In the genomic region with DNA sequence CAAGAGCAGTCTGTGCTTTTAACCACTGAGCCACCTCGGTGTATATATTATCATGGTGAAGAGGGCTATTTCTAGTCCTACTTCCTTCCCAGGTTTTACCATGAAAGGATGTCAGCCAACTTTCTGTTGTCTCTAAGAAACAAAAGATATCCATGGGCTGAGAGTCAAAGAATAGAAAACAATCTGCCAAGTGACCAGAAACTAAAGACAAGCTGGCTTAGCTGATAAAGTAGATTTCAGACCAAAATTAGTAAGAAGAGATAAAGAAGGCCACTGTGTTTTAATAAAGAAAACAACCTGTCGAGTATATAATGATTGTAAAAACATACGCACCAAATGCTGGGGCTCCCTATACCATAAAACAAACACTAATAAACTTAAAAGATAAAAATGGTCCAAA, we compare ENCODE assay signal across 27 mouse cellular contexts. TPM values are rescaled to one million over a fixed set of nuclear protein-coding genes. Genes with fewer than 3 reads are reported as not detected.
DNase-seq lines count a peak whose midpoint lies in the region; ATAC-seq and TF ChIP-seq lines count a peak whose summit lies in the region.
"Had no signal": no experiment of that assay in that cellular context is flagged by ENCODE, and none has a peak within 500 bp of the region (broad histone marks: within the 10 kb centered on the region; RNA-seq: fewer than 3 reads in every experiment).

No protein-coding gene starts in this region.

- DNase-seq in heart, adult 2 months = no peak
- no peak for DNase-seq in heart, adult 18-20 months
- no peak for DNase-seq in liver, postnatal 0 days
- DNase-seq in liver, embryonic 11.5 days (ENCODE audit: low spot score) = no peak
- DNase-seq: adrenal gland, adult 2 months; adrenal gland, postnatal 10 days; adrenal gland, postnatal 25 days; B cell, adult 2 months; cerebellum, adult 11 months; cerebellum, adult 18-20 months; cerebellum, adult 8-10 months; cerebellum, adult 9-11 months; cerebellum, postnatal 14 days; cerebellum, postnatal 36 days; embryo, embryonic 11 days had no signal

- ATAC-seq in heart, embryonic 11.5 days (replicated peaks; ENCODE audit: insufficient number of reproducible peaks, low FRiP score, low TSS enrichment) = no peak
- ATAC-seq in heart, embryonic 16.5 days (replicated peaks; ENCODE audit: extremely low read depth, insufficient read depth, low FRiP score) = no peak
- no peak for ATAC-seq in liver, postnatal 0 days
- ATAC-seq in liver, embryonic 11.5 days (replicated peaks; ENCODE audit: low FRiP score) = no peak
- ATAC-seq: CD4-positive, CD25-positive, alpha-beta regulatory T cell, adult 4 months; forebrain, embryonic 14.5 days; forebrain, embryonic 16.5 days had no signal

- no peak overlapping the region for H3K4me3 ChIP-seq in heart, adult 2 months
- no peak overlapping the region for H3K4me3 ChIP-seq in heart, embryonic 11.5 days (ENCODE audit: low read depth, low read length)
- no peak overlapping the region for H3K4me3 ChIP-seq in heart, embryonic 16.5 days (ENCODE audit: low read length)
- H3K4me3 ChIP-seq in liver, postnatal 0 days (ENCODE audit: low read depth, low read length) = no peak overlapping the region
- no peak overlapping the region for H3K4me3 ChIP-seq in liver, embryonic 11.5 days (ENCODE audit: low read depth, low read length)
- H3K4me3 ChIP-seq: embryonic facial prominence, embryonic 13.5 days; embryonic facial prominence, embryonic 15.5 days; erythroblast, embryonic 14.5 days; forebrain, embryonic 10.5 days; forebrain, embryonic 12.5 days had no signal

- no peak for TF ChIP-seq EP300 in heart, adult 2 months (IDR thresholded peaks at IDR 0.05; ENCODE audit: insufficient read depth, low read depth, low read length)
- 0 out of 2 replicates have a peak, but pooled peaks have one; percentile 20 for TF ChIP-seq EP300 in liver, postnatal 0 days (IDR thresholded peaks at IDR 0.05; ENCODE audit: low read depth)

- no peaks in the 10 kb centered on the region for H3K36me3 ChIP-seq in heart, adult 2 months (ENCODE audit: control insufficient read depth, insufficient read depth, low read length)
- no peaks in the 10 kb centered on the region for H3K36me3 ChIP-seq in heart, embryonic 11.5 days (ENCODE audit: control insufficient read depth, insufficient read depth, low read length)
- no peaks in the 10 kb centered on the region for H3K36me3 ChIP-seq in heart, embryonic 16.5 days (ENCODE audit: control insufficient read depth, insufficient read depth)
- H3K36me3 ChIP-seq in liver, postnatal 0 days (replicated peaks; ENCODE audit: insufficient read depth, low read length) = no peaks in the 10 kb centered on the region
- no peaks in the 10 kb centered on the region for H3K36me3 ChIP-seq in liver, embryonic 11.5 days (ENCODE audit: control insufficient read depth, insufficient read depth, low read length)
- H3K36me3 ChIP-seq: embryonic facial prominence, embryonic 13.5 days; embryonic facial prominence, embryonic 15.5 days; forebrain, embryonic 10.5 days; forebrain, embryonic 12.5 days; G1E had no signal

- H3K4me2 ChIP-seq in heart, embryonic 11.5 days = no peak overlapping the region
- no peak overlapping the region for H3K4me2 ChIP-seq in heart, embryonic 16.5 days (ENCODE audit: low read depth, low read length)
- H3K4me2 ChIP-seq in liver, postnatal 0 days (ENCODE audit: low read depth, low read length) = no peak overlapping the region
- H3K4me2 ChIP-seq in liver, embryonic 11.5 days = no peak overlapping the region
- H3K4me2 ChIP-seq: embryonic facial prominence, embryonic 13.5 days; embryonic facial prominence, embryonic 15.5 days; forebrain, embryonic 12.5 days had no signal

- no peak for TF ChIP-seq CTCF in heart, adult 2 months (IDR thresholded peaks at IDR 0.05)
- TF ChIP-seq CTCF in liver, postnatal 0 days (IDR thresholded peaks at IDR 0.05; ENCODE audit: low read depth) = no peak

- H3K9me3 ChIP-seq in heart, embryonic 11.5 days (replicated peaks; ENCODE audit: control insufficient read depth, low read length) = no peaks in the 10 kb centered on the region
- no peaks in the 10 kb centered on the region for H3K9me3 ChIP-seq in heart, embryonic 16.5 days (replicated peaks; ENCODE audit: control insufficient read depth, low read length)
- H3K9me3 ChIP-seq in liver, postnatal 0 days (ENCODE audit: low read length) = no peaks in the 10 kb centered on the region
- H3K9me3 ChIP-seq in liver, embryonic 11.5 days (ENCODE audit: control insufficient read depth, low read length) = no peaks in the 10 kb centered on the region
- H3K9me3 ChIP-seq: embryonic facial prominence, embryonic 13.5 days; embryonic facial prominence, embryonic 15.5 days; forebrain, embryonic 10.5 days; forebrain, embryonic 12.5 days; G1E had no signal

- peak overlapping the region; percentile 45; the same call in 1 of the 2 replicates for H3K27ac ChIP-seq in heart, adult 2 months
- no peak overlapping the region for H3K27ac ChIP-seq in heart, embryonic 11.5 days (ENCODE audit: low read depth, low read length)
- peak overlapping the region; percentile 51; the same call in 1 of the 2 replicates for H3K27ac ChIP-seq in heart, embryonic 16.5 days (ENCODE audit: low read length)
- H3K27ac ChIP-seq in liver, postnatal 0 days (ENCODE audit: low read depth) = no peak overlapping the region
- H3K27ac ChIP-seq in liver, embryonic 11.5 days (ENCODE audit: low read depth, low read length) = no peak overlapping the region
- H3K27ac ChIP-seq: embryonic facial prominence, embryonic 13.5 days; embryonic facial prominence, embryonic 15.5 days; forebrain, embryonic 10.5 days; forebrain, embryonic 12.5 days had no signal

- peaks cover 2% of the 10 kb centered on the region for H3K4me1 ChIP-seq in heart, adult 2 months (ENCODE audit: control insufficient read depth, insufficient read depth, low read length)
- peaks cover 8% of the 10 kb centered on the region for H3K4me1 ChIP-seq in heart, embryonic 11.5 days (ENCODE audit: control insufficient read depth, insufficient read depth, low read length)
- H3K4me1 ChIP-seq in heart, embryonic 16.5 days (ENCODE audit: control insufficient read depth, insufficient read depth, low read length) = peaks cover 2% of the 10 kb centered on the region
- H3K4me1 ChIP-seq in liver, postnatal 0 days (ENCODE audit: insufficient read depth) = no peaks in the 10 kb centered on the region
- H3K4me1 ChIP-seq in liver, embryonic 11.5 days (replicated peaks; ENCODE audit: control insufficient read depth, insufficient read depth, low read length) = 0 out of 2 replicates have a peak, but pooled peaks cover 3% of the 10 kb centered on the region
- H3K4me1 ChIP-seq: embryonic facial prominence, embryonic 13.5 days; embryonic facial prominence, embryonic 15.5 days; forebrain, embryonic 10.5 days; forebrain, embryonic 12.5 days had no signal

- no peak for TF ChIP-seq POLR2A in heart, adult 2 months (IDR thresholded peaks at IDR 0.05; ENCODE audit: insufficient read depth, low read depth, low read length)

- WGBS in heart, adult 2 months = 32% methylated on average over 3 of the region's 3 CpGs
- 59% methylated on average over 3 of the region's 3 CpGs for WGBS in heart, embryonic 11.5 days (ENCODE audit: insufficient replicate concordance)
- 52% methylated on average over 3 of the region's 3 CpGs for WGBS in heart, embryonic 16.5 days
- 54% methylated on average over 3 of the region's 3 CpGs for WGBS in liver, postnatal 0 days (ENCODE audit: insufficient replicate concordance)
- WGBS in liver, embryonic 11.5 days = 67% methylated on average over 3 of the region's 3 CpGs

- no peak overlapping the region for H3K9ac ChIP-seq in heart, adult 2 months (ENCODE audit: low read depth, low read length)
- H3K9ac ChIP-seq in heart, embryonic 11.5 days (ENCODE audit: low read depth, low read length) = no peak overlapping the region
- no peak overlapping the region for H3K9ac ChIP-seq in heart, embryonic 16.5 days (ENCODE audit: low read length)
- H3K9ac ChIP-seq in liver, postnatal 0 days (replicated peaks) = no peak overlapping the region
- no peak overlapping the region for H3K9ac ChIP-seq in liver, embryonic 11.5 days (ENCODE audit: low read depth, low read length)
- H3K9ac ChIP-seq: embryonic facial prominence, embryonic 13.5 days; embryonic facial prominence, embryonic 15.5 days; forebrain, embryonic 12.5 days had no signal

- H3K79me2 ChIP-seq in heart, adult 2 months (replicated peaks; ENCODE audit: control insufficient read depth, insufficient read depth, low read length) = no peaks in the 10 kb centered on the region

- intact Hi-C loops in heart, adult 2 months (cut with DNase I) = no loop called here

- no peaks in the 10 kb centered on the region for H3K27me3 ChIP-seq in heart, adult 2 months (ENCODE audit: control insufficient read depth, insufficient read depth, low read length)
- H3K27me3 ChIP-seq in heart, embryonic 11.5 days (ENCODE audit: control insufficient read depth, insufficient read depth, low read length) = no peaks in the 10 kb centered on the region
- no peaks in the 10 kb centered on the region for H3K27me3 ChIP-seq in heart, embryonic 16.5 days (ENCODE audit: control insufficient read depth, insufficient read depth, low read length)
- no peaks in the 10 kb centered on the region for H3K27me3 ChIP-seq in liver, postnatal 0 days (ENCODE audit: insufficient read depth, low read length)
- no peaks in the 10 kb centered on the region for H3K27me3 ChIP-seq in liver, embryonic 11.5 days (replicated peaks; ENCODE audit: control insufficient read depth, insufficient read depth, low read length)
- H3K27me3 ChIP-seq: CH12.LX; embryonic facial prominence, embryonic 13.5 days; embryonic facial prominence, embryonic 15.5 days; forebrain, embryonic 12.5 days had no signal

RNA-seq across cellular contexts. Expression of gene Fam207a, which starts 38.7 kb away (rescaled TPM):
- 10 to 100 TPM in 1 of 2 experiments, 1 to 10 TPM in 1; 8.2 to 10.3 TPM for total RNA-seq in heart, adult 2 months (2021)
- 10.4 and 11.1 TPM in 2 replicates for polyA plus RNA-seq in heart, adult 2 months (2012; rRNA removed)
- polyA plus RNA-seq in heart, embryonic 11.5 days (2014; fragmentation: Nextera tagmentation; extraction: Ambion mirVana) = 26.2 and 28.1 TPM in 2 replicates
- polyA plus RNA-seq in heart, embryonic 16.5 days (2015; fragmentation: Nextera tagmentation; extraction: Ambion mirVana) = 23.2 and 24.5 TPM in 2 replicates
- 10 to 100 TPM in 1 of 2 experiments, 1 to 10 TPM in 1; 8.3 to 10.5 TPM for total RNA-seq in heart, adult 18-20 months (2021)
- polyA plus RNA-seq in liver, postnatal 0 days (2015; fragmentation: Nextera tagmentation; extraction: Ambion mirVana) = 14.8 and 15.5 TPM in 2 replicates
- 42.6 and 47.4 TPM in 2 replicates for polyA plus RNA-seq in liver, embryonic 11.5 days (2014; fragmentation: Nextera tagmentation; extraction: Ambion mirVana)

RNA-seq across cellular contexts. Expression of gene Itgb2, which starts 53.1 kb away (rescaled TPM):
- 10 to 100 TPM in 1 of 2 experiments, 1 to 10 TPM in 1; 7.1 to 11.2 TPM for total RNA-seq in heart, adult 2 months (2021)
- 6.0 and 11.6 TPM in 2 replicates for polyA plus RNA-seq in heart, adult 2 months (2012; rRNA removed)
- polyA plus RNA-seq in heart, embryonic 11.5 days (2014; fragmentation: Nextera tagmentation; extraction: Ambion mirVana) = 2.3 and 2.4 TPM in 2 replicates
- polyA plus RNA-seq in heart, embryonic 16.5 days (2015; fragmentation: Nextera tagmentation; extraction: Ambion mirVana) = 4.7 and 8.7 TPM in 2 replicates
- total RNA-seq in heart, adult 18-20 months (2021) = 1 to 10 TPM; 6.8 to 7.9 TPM
- polyA plus RNA-seq in liver, postnatal 0 days (2015; fragmentation: Nextera tagmentation; extraction: Ambion mirVana) = 18.7 and 23.1 TPM in 2 replicates
- polyA plus RNA-seq in liver, embryonic 11.5 days (2014; fragmentation: Nextera tagmentation; extraction: Ambion mirVana) = 18.6 and 19.1 TPM in 2 replicates

RNA-seq across cellular contexts. Expression of gene Adarb1, which starts 58.8 kb away (rescaled TPM):
- 10 to 100 TPM; 17.1 to 17.2 TPM for total RNA-seq in heart, adult 2 months (2021)
- polyA plus RNA-seq in heart, adult 2 months (2012; rRNA removed) = 11.4 and 17.2 TPM in 2 replicates
- polyA plus RNA-seq in heart, embryonic 11.5 days (2014; fragmentation: Nextera tagmentation; extraction: Ambion mirVana) = 8.7 and 8.8 TPM in 2 replicates
- polyA plus RNA-seq in heart, embryonic 16.5 days (2015; fragmentation: Nextera tagmentation; extraction: Ambion mirVana) = 11.7 and 15.3 TPM in 2 replicates
- 10 to 100 TPM; 12.2 to 12.7 TPM for total RNA-seq in heart, adult 18-20 months (2021)
- 1.8 TPM in 2 replicates for polyA plus RNA-seq in liver, postnatal 0 days (2015; fragmentation: Nextera tagmentation; extraction: Ambion mirVana)
- polyA plus RNA-seq in liver, embryonic 11.5 days (2014; fragmentation: Nextera tagmentation; extraction: Ambion mirVana) = 3.5 and 4.5 TPM in 2 replicates
- polyA plus RNA-seq: erythroblast, embryonic 14.5 days; G1E had no signal

Comparison
In these comparisons a context has a peak if more than half of its experiments do, and no peak if none do; other contexts are left out.
1. H3K27ac ChIP-seq: peak in heart, adult 2 months (single experiment) and heart, embryonic 16.5 days (single experiment); none in heart, embryonic 11.5 days (single experiment), liver, postnatal 0 days (single experiment) and liver, embryonic 11.5 days (single experiment).